ENCODE assay signal across 10 mouse cellular contexts in genomic region chr16:91609501-91610245, GRCm38 (mm10). TPM values are rescaled to one million over a fixed set of nuclear protein-coding genes. Genes with fewer than 3 reads are reported as not detected.
A peak's percentile ranks its signal among the peaks of the same experiment; 100 is the strongest.
DNase-seq lines count a peak whose midpoint lies in the region; ATAC-seq lines count a peak whose summit lies in the region.
"Had no signal": no experiment of that assay in that cellular context is flagged by ENCODE, and none has a peak within 500 bp of the region (broad histone marks: within the 10 kb centered on the region; RNA-seq: fewer than 3 reads in every experiment).

No protein-coding gene starts in this region.

- no peaks in the 10 kb centered on the region for H3K36me3 ChIP-seq in heart, embryonic 12.5 days
- no peaks in the 10 kb centered on the region for H3K36me3 ChIP-seq in lung, embryonic 16.5 days (ENCODE audit: control insufficient read depth, insufficient read depth, low read length)
- H3K36me3 ChIP-seq: heart, embryonic 13.5 days; midbrain, embryonic 12.5 days had no signal

- H3K27me3 ChIP-seq in heart, embryonic 12.5 days (replicated peaks), result no peaks in the 10 kb centered on the region
- no peaks in the 10 kb centered on the region for H3K27me3 ChIP-seq in lung, embryonic 16.5 days (ENCODE audit: control insufficient read depth, insufficient read depth, low read depth, low read length)
- H3K27me3 ChIP-seq: heart, embryonic 13.5 days; midbrain, embryonic 12.5 days had no signal

- H3K9ac ChIP-seq in heart, embryonic 12.5 days, result no peak overlapping the region
- no peak overlapping the region for H3K9ac ChIP-seq in lung, embryonic 16.5 days (ENCODE audit: low read length)
- H3K9ac ChIP-seq: heart, embryonic 13.5 days; midbrain, embryonic 12.5 days had no signal

- no peak overlapping the region for H3K4me3 ChIP-seq in heart, embryonic 12.5 days
- no peak overlapping the region for H3K4me3 ChIP-seq in lung, embryonic 16.5 days (ENCODE audit: low read length)
- H3K4me3 ChIP-seq: heart, embryonic 13.5 days; midbrain, embryonic 12.5 days had no signal

- ATAC-seq in heart, embryonic 12.5 days (ENCODE audit: insufficient number of reproducible peaks, low FRiP score), result no peak
- ATAC-seq in lung, embryonic 16.5 days (ENCODE audit: low read depth), result 0 out of 2 replicates have a peak, but pooled peaks have one; percentile 36

- H3K4me1 ChIP-seq in heart, embryonic 12.5 days (replicated peaks), result peaks cover 9% of the 10 kb centered on the region
- H3K4me1 ChIP-seq in lung, embryonic 16.5 days (replicated peaks; ENCODE audit: control insufficient read depth, insufficient read depth, low read length), result no peaks in the 10 kb centered on the region
- H3K4me1 ChIP-seq: midbrain, embryonic 12.5 days had no signal

- no peaks in the 10 kb centered on the region for H3K9me3 ChIP-seq in heart, embryonic 12.5 days (replicated peaks)
- H3K9me3 ChIP-seq in lung, embryonic 16.5 days (ENCODE audit: control insufficient read depth, low read length), result no peaks in the 10 kb centered on the region
- H3K9me3 ChIP-seq: heart, embryonic 13.5 days; midbrain, embryonic 12.5 days had no signal

- no peak overlapping the region for H3K27ac ChIP-seq in heart, embryonic 12.5 days (ENCODE audit: poor library complexity, severe bottlenecking)
- H3K27ac ChIP-seq in lung, embryonic 16.5 days (ENCODE audit: low read length), result no peak overlapping the region
- H3K27ac ChIP-seq: heart, embryonic 13.5 days; midbrain, embryonic 12.5 days had no signal

- no peak overlapping the region for H3K4me2 ChIP-seq in heart, embryonic 12.5 days
- H3K4me2 ChIP-seq in lung, embryonic 16.5 days (ENCODE audit: low read depth, low read length), result no peak overlapping the region
- H3K4me2 ChIP-seq: heart, embryonic 13.5 days; midbrain, embryonic 12.5 days had no signal

- DNase-seq in heart, adult 11 months, result peak; percentile 97
- peak; percentile 65 for DNase-seq in 416B (ENCODE audit: low read depth)
- DNase-seq in gastrocnemius, postnatal 10 days, result peak; percentile 19
- no peak for DNase-seq in layer of hippocampus, postnatal 36 days
- no peak for DNase-seq in spleen, postnatal 4 days (ENCODE audit: low spot score in 2 of 2)
- DNase-seq in cerebellum, adult 11-12 months, result no peak

- WGBS in heart, embryonic 12.5 days, result 71% methylated on average over 9 of the region's 9 CpGs
- WGBS in lung, embryonic 16.5 days, result 53% methylated on average over 9 of the region's 9 CpGs

RNA-seq across cellular contexts. Expression of gene Dnajc28, which starts 9.2 kb away (rescaled TPM):
- polyA plus RNA-seq in heart, embryonic 12.5 days (2016; fragmentation: Nextera tagmentation; extraction: Ambion mirVana), result 3.5 and 3.8 TPM in 2 replicates
- 1 to 10 TPM; 4.8 to 5.3 TPM for total RNA-seq in gastrocnemius, postnatal 10 days (2021)
- 2.2 and 2.9 TPM in 2 replicates for polyA plus RNA-seq in lung, embryonic 16.5 days (2015; fragmentation: Nextera tagmentation; extraction: Ambion mirVana)
- 10 to 100 TPM; 10.3 to 10.8 TPM for total RNA-seq in layer of hippocampus, postnatal 36 days (2021)

RNA-seq across cellular contexts. Expression of gene Tmem50b, which starts 12.1 kb away (rescaled TPM):
- polyA plus RNA-seq in heart, embryonic 12.5 days (2016; fragmentation: Nextera tagmentation; extraction: Ambion mirVana), result 57.4 and 60.8 TPM in 2 replicates
- total RNA-seq in gastrocnemius, postnatal 10 days (2021), result 10 to 100 TPM; 15.2 to 15.9 TPM
- 55.4 and 59.1 TPM in 2 replicates for polyA plus RNA-seq in lung, embryonic 16.5 days (2015; fragmentation: Nextera tagmentation; extraction: Ambion mirVana)
- 100 to 1,000 TPM; 115 to 124 TPM for total RNA-seq in layer of hippocampus, postnatal 36 days (2021)

RNA-seq across cellular contexts. Expression of gene Gart, which starts 37.1 kb away (rescaled TPM):
- polyA plus RNA-seq in heart, embryonic 12.5 days (2016; fragmentation: Nextera tagmentation; extraction: Ambion mirVana), result 87.4 and 90.7 TPM in 2 replicates
- 10 to 100 TPM; 54.5 to 58.5 TPM for total RNA-seq in gastrocnemius, postnatal 10 days (2021)
- polyA plus RNA-seq in lung, embryonic 16.5 days (2015; fragmentation: Nextera tagmentation; extraction: Ambion mirVana), result 92.7 and 98.9 TPM in 2 replicates
- 10 to 100 TPM; 44.4 to 46.0 TPM for total RNA-seq in layer of hippocampus, postnatal 36 days (2021)

RNA-seq across cellular contexts. Expression of gene Son, which starts 37.6 kb away (rescaled TPM):
- polyA plus RNA-seq in heart, embryonic 12.5 days (2016; fragmentation: Nextera tagmentation; extraction: Ambion mirVana), result 97.8 and 103 TPM in 2 replicates
- total RNA-seq in gastrocnemius, postnatal 10 days (2021), result 100 to 1,000 TPM; 113 to 153 TPM
- polyA plus RNA-seq in lung, embryonic 16.5 days (2015; fragmentation: Nextera tagmentation; extraction: Ambion mirVana), result 113 and 118 TPM in 2 replicates
- 100 to 1,000 TPM; 241 to 252 TPM for total RNA-seq in layer of hippocampus, postnatal 36 days (2021)

Comparison
In these comparisons a context has a peak if more than half of its experiments do, and no peak if none do; other contexts are left out.
1. DNase-seq: peak in heart, adult 11 months (single experiment), 416B (single experiment) and gastrocnemius, postnatal 10 days (single experiment); none in layer of hippocampus, postnatal 36 days (0 of 2), spleen, postnatal 4 days (0 of 2) and cerebellum, adult 11-12 months (single experiment).
2. RNA of gene Tmem50b, which starts 12.1 kb away (total RNA-seq): 115 to 124 TPM in layer of hippocampus, postnatal 36 days; 15.2 to 15.9 TPM in gastrocnemius, postnatal 10 days; every median in the first group is over 4 times any median in the second.